Mouse (Mus musculus) myocyte (in vitro differentiated cells): ENCODE results near the gene Pphln1. TPM values are rescaled to one million over a fixed set of nuclear protein-coding genes. Genes with fewer than 3 reads are reported as not detected.

Experiments
- H3K27me3 ChIP-seq: one replicate; pipeline ENCODE4 v1.6.1; 2011; ENCODE audit not compliant: control insufficient read depth, insufficient read depth, insufficient read length
- H3K36me3 ChIP-seq: one replicate; pipeline ENCODE4 v1.6.1; 2011; ENCODE audit not compliant: control insufficient read depth, insufficient read depth
- H3K4me2 ChIP-seq: one replicate; pipeline ENCODE4 v1.6.1; 2011; ENCODE audit warnings: low read depth, control low read depth
- H3K4me3 ChIP-seq: one replicate; pipeline ENCODE4 v1.5.1; 2011; ENCODE audit warnings: mild to moderate bottlenecking, control low read depth, moderate library complexity
- H3K79me2 ChIP-seq: one replicate; pipeline ENCODE4 v1.6.1; 2011; ENCODE audit not compliant: control insufficient read depth, insufficient read depth
- H3ac ChIP-seq: one replicate; pipeline ENCODE4 v1.6.1; 2011; ENCODE audit not compliant: control insufficient read depth, insufficient read length
- CEBPB ChIP-seq: IDR thresholded peaks from 2 replicates; pipeline ENCODE4 v1.6.1; 2011; ENCODE audit warnings: mild to moderate bottlenecking, moderate library complexity; ENCODE audit not compliant: poor library complexity, insufficient read depth, severe bottlenecking
- E2F4 ChIP-seq: IDR thresholded peaks from one replicate; pipeline ENCODE4 v1.6.1; 2011; ENCODE audit warnings: mild to moderate bottlenecking, control low read depth, moderate library complexity; ENCODE audit not compliant: insufficient read depth
- MAX ChIP-seq: IDR thresholded peaks from one replicate; pipeline ENCODE4 v1.6.1; 2011; ENCODE audit warnings: low read depth, mild to moderate bottlenecking, control low read depth
- MYOD1 ChIP-seq, 3 experiments: IDR thresholded peaks; one replicate each; pipeline ENCODE4 v1.6.1; 2011; ENCODE audit warnings: control low read depth in 2 of 3, low read depth in 2 of 3, mild to moderate bottlenecking in 2 of 3, moderate library complexity in 1 of 3; ENCODE audit not compliant: insufficient read length in 2 of 3, control insufficient read depth in 1 of 3
- MYOG ChIP-seq, 3 experiments: IDR thresholded peaks; one replicate each; pipeline ENCODE4 v1.6.1; 2011; ENCODE audit warnings: control low read depth in 2 of 3, low read depth in 2 of 3, mild to moderate bottlenecking in 2 of 3; ENCODE audit not compliant: insufficient read length in 2 of 3, control insufficient read depth in 1 of 3, insufficient read depth in 1 of 3
- POLR2A ChIP-seq: IDR thresholded peaks from one replicate; pipeline ENCODE4 v1.6.1; 2011; ENCODE audit warnings: low read depth, mild to moderate bottlenecking, control low read depth, moderate library complexity; ENCODE audit not compliant: insufficient read length
- POLR2AphosphoS2 ChIP-seq: IDR thresholded peaks from one replicate; pipeline ENCODE4 v1.6.1; 2011; ENCODE audit warnings: low read depth, control low read depth; ENCODE audit not compliant: insufficient read length
- REST ChIP-seq: IDR thresholded peaks from one replicate; pipeline ENCODE4 v1.6.1; 2011; ENCODE audit warnings: mild to moderate bottlenecking, control low read depth, moderate library complexity; ENCODE audit not compliant: insufficient read depth, insufficient read length
- SRF ChIP-seq: IDR thresholded peaks from one replicate; pipeline ENCODE4 v1.6.1; 2011; ENCODE audit warnings: low read depth; ENCODE audit not compliant: control insufficient read depth, insufficient read length
- TCF12 ChIP-seq: IDR thresholded peaks from one replicate; pipeline ENCODE4 v1.6.1; 2011; ENCODE audit warnings: mild to moderate bottlenecking, control low read depth; ENCODE audit not compliant: poor library complexity, insufficient read depth, severe bottlenecking
- TCF3 ChIP-seq: IDR thresholded peaks from one replicate; pipeline ENCODE4 v1.6.1; 2011; ENCODE audit warnings: low read depth, control low read depth; ENCODE audit not compliant: insufficient read length
- USF1 ChIP-seq: IDR thresholded peaks from one replicate; pipeline ENCODE4 v1.6.1; 2011; ENCODE audit warnings: low read depth, mild to moderate bottlenecking, control low read depth, moderate library complexity
- polyA plus RNA-seq: library from polyadenylated mRNA; unstranded; fragments of >200 nt; fragmentation: generic; extraction: Trizol; gene quantifications from one replicate; pipeline ENCODE4 v1.2.1, GENCODE M21; 2012; ENCODE audit warnings: missing spikeins

Gene Pphln1
- polyA plus RNA-seq, 1 experiment = 20.4 TPM

DNA sequence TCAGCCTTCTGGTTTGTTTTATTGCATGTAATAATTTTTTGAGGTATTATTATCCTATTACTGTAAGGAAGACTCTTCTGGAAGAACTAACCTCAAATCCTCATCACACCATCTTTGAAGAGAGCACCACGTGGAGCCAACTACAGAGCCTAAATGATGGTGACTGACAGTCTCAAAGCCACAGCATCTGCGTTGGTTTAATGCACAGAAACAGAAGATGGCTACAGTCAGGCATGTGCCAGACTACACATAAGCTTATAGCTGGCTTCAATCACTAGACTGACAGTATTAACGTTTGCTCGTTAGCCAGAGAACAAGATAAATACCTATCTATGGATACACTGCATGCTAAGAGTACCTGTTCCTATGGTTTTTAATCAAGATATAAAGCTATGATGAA, 138.0 kb downstream of the Pphln1 start:
- H3K27me3 ChIP-seq = no peaks in the 10 kb centered on the region
- no peak overlapping the region for H3K4me3 ChIP-seq
- no peak for TF ChIP-seq POLR2A
- TF ChIP-seq MAX = no peak
- no peak for TF ChIP-seq CEBPB
- TF ChIP-seq USF1 = no peak
- TF ChIP-seq REST = no peak
- no peak for TF ChIP-seq POLR2AphosphoS2
- TF ChIP-seq SRF = no peak
- TF ChIP-seq E2F4 = no peak
- no peak for TF ChIP-seq MYOD1 (IDR thresholded peaks at IDR 0.05; ENCODE audit: control insufficient read depth in 1 of 3, insufficient read length in 2 of 3, low read depth in 2 of 3)
- no peak for TF ChIP-seq MYOG (IDR thresholded peaks at IDR 0.05; ENCODE audit: control insufficient read depth in 1 of 3, insufficient read depth in 1 of 3, insufficient read length in 2 of 3, low read depth in 2 of 3)
- no peak for TF ChIP-seq TCF3
- no peak for TF ChIP-seq TCF12
- no peaks in the 10 kb centered on the region for H3K36me3 ChIP-seq
- H3K4me2 ChIP-seq = no peak overlapping the region
- H3K79me2 ChIP-seq = no peaks in the 10 kb centered on the region
- H3ac ChIP-seq = no peak overlapping the region

DNA sequence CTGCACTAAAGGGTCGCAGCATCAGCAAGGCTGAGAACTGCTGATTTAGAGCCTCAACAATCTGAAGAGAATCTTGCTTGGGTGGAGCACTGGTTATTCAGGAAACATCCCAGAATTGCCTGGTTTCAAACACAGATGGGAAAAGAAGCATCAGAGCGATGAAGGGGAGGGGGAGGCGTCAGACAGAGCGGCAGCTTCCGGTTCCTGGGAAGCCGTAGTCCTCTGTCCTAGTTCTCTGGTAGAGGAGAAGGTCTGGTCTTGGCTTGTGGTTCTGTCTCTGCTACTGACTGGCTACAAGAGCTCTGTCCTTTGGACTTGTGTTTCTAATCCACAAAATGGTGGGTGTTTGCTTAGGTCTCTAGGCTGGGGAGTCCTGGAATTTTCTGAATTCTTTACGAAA, 139.6 kb downstream of the Pphln1 start:
- H3ac ChIP-seq = no peak overlapping the region
- no peak for TF ChIP-seq MYOG (IDR thresholded peaks at IDR 0.05; ENCODE audit: control insufficient read depth in 1 of 3, insufficient read depth in 1 of 3, insufficient read length in 2 of 3, low read depth in 2 of 3)
- TF ChIP-seq POLR2AphosphoS2 = no peak
- no peak overlapping the region for H3K4me2 ChIP-seq
- no peaks in the 10 kb centered on the region for H3K27me3 ChIP-seq
- H3K79me2 ChIP-seq = no peaks in the 10 kb centered on the region
- H3K4me3 ChIP-seq = no peak overlapping the region
- no peaks in the 10 kb centered on the region for H3K36me3 ChIP-seq

DNA sequence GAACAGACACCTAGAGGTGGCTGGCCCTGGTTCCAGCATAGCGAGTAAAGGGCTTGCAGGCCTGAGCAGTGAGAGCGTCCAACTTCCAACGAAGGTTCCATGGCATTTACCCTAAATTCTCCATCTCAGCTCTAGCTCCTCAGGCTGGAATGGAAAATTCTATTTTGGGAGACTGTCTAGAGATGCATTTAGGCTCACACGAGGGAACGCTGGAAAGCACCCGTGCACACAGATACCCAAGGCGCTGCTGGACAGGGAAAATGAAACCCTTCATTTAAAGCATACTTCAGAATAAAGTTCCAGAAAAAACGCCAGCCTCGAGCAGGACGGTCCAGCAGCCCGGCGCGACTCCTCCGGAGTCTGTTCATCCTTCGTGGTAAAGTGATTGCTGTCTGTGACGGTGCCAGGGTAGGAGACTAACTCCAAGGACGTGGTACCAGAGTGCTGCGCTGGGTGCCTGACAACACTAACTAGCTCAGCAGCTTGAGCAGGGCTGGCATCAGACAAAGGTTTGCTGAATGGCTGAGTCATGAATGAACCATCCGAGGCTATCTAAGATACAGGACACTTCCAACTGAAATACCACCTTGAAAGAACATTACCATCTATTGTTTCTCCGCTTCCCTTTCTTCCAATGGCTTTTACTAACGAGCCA, 140.5 kb downstream of the Pphln1 start:
- Histone ChIP-seq H3K4me3 (no peak overlapping the region), H3K4me2 (no peak overlapping the region), H3ac (no peak overlapping the region), H3K79me2 (no peaks in the 10 kb centered on the region), H3K36me3 (no peaks in the 10 kb centered on the region), H3K27me3 (no peaks in the 10 kb centered on the region)
- no peak for TF ChIP-seq MYOG (IDR thresholded peaks at IDR 0.05; ENCODE audit: control insufficient read depth in 1 of 3, insufficient read depth in 1 of 3, insufficient read length in 2 of 3, low read depth in 2 of 3)

DNA sequence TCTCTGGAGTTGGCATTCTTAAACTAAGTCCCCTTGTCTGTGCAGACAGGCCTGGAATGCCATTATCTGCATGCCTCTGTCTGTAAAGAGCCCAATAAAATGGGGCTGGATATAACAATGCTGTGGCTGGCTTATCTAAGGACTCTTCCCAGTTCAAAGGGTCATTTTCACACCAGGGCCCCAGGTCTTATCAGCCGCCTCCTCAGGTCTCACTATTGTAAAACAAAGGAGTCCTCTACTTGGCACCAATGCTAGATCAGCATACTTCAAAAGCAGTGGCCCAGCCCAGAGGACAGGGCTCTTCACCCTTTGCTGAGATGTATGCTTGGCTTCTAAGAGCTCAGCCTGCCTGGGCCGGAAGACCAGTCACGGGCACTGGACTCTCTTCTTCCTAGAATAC, 141.3 kb downstream of the Pphln1 start:
- no peak overlapping the region for H3K4me2 ChIP-seq
- no peaks in the 10 kb centered on the region for H3K27me3 ChIP-seq
- no peaks in the 10 kb centered on the region for H3K79me2 ChIP-seq
- TF ChIP-seq POLR2A (no peak), TCF12 (no peak), TCF3 (no peak), SRF (no peak), CEBPB (no peak), POLR2AphosphoS2 (no peak), MYOD1 (IDR thresholded peaks at IDR 0.05; ENCODE audit: control insufficient read depth in 1 of 3, insufficient read length in 2 of 3, low read depth in 2 of 3) (no peak), MAX (no peak), MYOG (IDR thresholded peaks at IDR 0.05; ENCODE audit: control insufficient read depth in 1 of 3, insufficient read depth in 1 of 3, insufficient read length in 2 of 3, low read depth in 2 of 3) (no peak), REST (no peak), USF1 (no peak), E2F4 (no peak)
- no peak overlapping the region for H3ac ChIP-seq
- no peak overlapping the region for H3K4me3 ChIP-seq
- no peaks in the 10 kb centered on the region for H3K36me3 ChIP-seq

Other genes starting within 250 kb of the Pphln1 start
- 3.6 TPM for gene Gxylt1, start 123.2 kb upstream of the Pphln1 start, polyA plus RNA-seq
- gene Yaf2, start 61.4 kb upstream of the Pphln1 start, polyA plus RNA-seq = 22.1 TPM
- gene Zcrb1, start within 50 bp of the Pphln1 start, polyA plus RNA-seq = 91.9 TPM
- gene Prickle1, start 197.5 kb downstream of the Pphln1 start, polyA plus RNA-seq = 8.0 TPM